Mouse (Mus musculus): ENCODE data around the gene Stmn1.

GRCm38 (mm10) chr4:134494780-134495545 is 26.8 kb downstream of the Stmn1 start:
- TF ChIP-seq GATA1 (IDR thresholded peaks at IDR 0.05; ENCODE audit: borderline replicate concordance, low read length) (peak; percentile 73; the same call in 1 of the 3 replicates), FLI1 (IDR thresholded peaks at IDR 0.05; ENCODE audit: low read length) (no peak)
